Mouse (Mus musculus): ENCODE results near the gene Nr1d1.

GRCm38 (mm10) chr11:98741622-98742396 is 33.3 kb downstream of the Nr1d1 start:
- TF ChIP-seq CTCF (IDR thresholded peaks at IDR 0.05; ENCODE audit: low read depth, low read length) (no peak), POLR2AphosphoS5 (IDR thresholded peaks at IDR 0.05; ENCODE audit: insufficient replicate concordance, low read depth, low read length) (no peak), GATA2 (IDR thresholded peaks at IDR 0.05; ENCODE audit: borderline replicate concordance, low read depth, low read length) (no peak), GATA1 (IDR thresholded peaks at IDR 0.05; ENCODE audit: borderline replicate concordance, low read length) (no peak), TAL1 (conservative IDR thresholded peaks at IDR 0.05; ENCODE audit: low read depth, low read length) (no peak)
